Mouse (Mus musculus): ENCODE data around the gene Tph1.

Tph1 gene

GRCm38 (mm10) chr7:46597006-46597405, 75.3 kb downstream of the Tph1 start:
- no peak for DNase-seq

All from cerebellum, postnatal 36 days (tissue).